Mouse (Mus musculus) layer of hippocampus, adult 9-11 months (tissue): ENCODE measurements around the gene Slc35b4.
A peak's percentile ranks its signal among the peaks of the same experiment; 100 is the strongest.

Experiments used
- DNase-seq: peaks from one replicate; pipeline ENCODE4 v3.0.0; 2022

Slc35b4 gene

GRCm38 (mm10) chr6:34170844-34171494 is 5.9 kb downstream of the Slc35b4 start:
- no peak for DNase-seq

GRCm38 (mm10) chr6:34168834-34169233 is 8.1 kb downstream of the Slc35b4 start:
- no peak for DNase-seq

GRCm38 (mm10) chr6:34163014-34163413 is 13.9 kb downstream of the Slc35b4 start:
- DNase-seq: no peak

GRCm38 (mm10) chr6:34162607-34163006 is 14.3 kb downstream of the Slc35b4 start:
- DNase-seq: no peak

- DNase-seq: no peak
Observed at GRCm38 (mm10) chr6:34161511-34161910, 15.4 kb downstream of the Slc35b4 start.

- DNase-seq: no peak
Observed at GRCm38 (mm10) chr6:34160816-34161310, 16.0 kb downstream of the Slc35b4 start.

GRCm38 (mm10) chr6:34159998-34160815 is 16.7 kb downstream of the Slc35b4 start:
- DNase-seq: no peak

GRCm38 (mm10) chr6:34156841-34157748 is 19.8 kb downstream of the Slc35b4 start:
- no peak for DNase-seq

- no peak for DNase-seq
Observed at GRCm38 (mm10) chr6:34156057-34156456, 20.9 kb downstream of the Slc35b4 start.

GRCm38 (mm10) chr6:34155137-34155804 is 21.6 kb downstream of the Slc35b4 start:
- no peak for DNase-seq

GRCm38 (mm10) chr6:34154202-34154601 is 22.7 kb downstream of the Slc35b4 start:
- peak; percentile 41 for DNase-seq

GRCm38 (mm10) chr6:34153069-34154052 is 23.6 kb downstream of the Slc35b4 start:
- DNase-seq: no peak

- DNase-seq: no peak
Observed at GRCm38 (mm10) chr6:34149821-34150220, 27.1 kb downstream of the Slc35b4 start.

GRCm38 (mm10) chr6:34149066-34149465 is 27.8 kb downstream of the Slc35b4 start:
- no peak for DNase-seq

- DNase-seq: no peak
Observed at GRCm38 (mm10) chr6:34148639-34149038, 28.3 kb downstream of the Slc35b4 start.

GRCm38 (mm10) chr6:34148021-34148420 is 28.9 kb downstream of the Slc35b4 start:
- DNase-seq: no peak

- no peak for DNase-seq
Observed at GRCm38 (mm10) chr6:34146042-34146441, 30.9 kb downstream of the Slc35b4 start.

- no peak for DNase-seq
Observed at GRCm38 (mm10) chr6:34142931-34143330, 34.0 kb downstream of the Slc35b4 start.

GRCm38 (mm10) chr6:34138366-34138765 is 38.5 kb downstream of the Slc35b4 start:
- no peak for DNase-seq

GRCm38 (mm10) chr6:34132391-34132790 is 44.5 kb downstream of the Slc35b4 start:
- no peak for DNase-seq

- no peak for DNase-seq
Observed at GRCm38 (mm10) chr6:34129261-34129660, 47.6 kb downstream of the Slc35b4 start.
